Comparison of ENCODE assay signal across 25 mouse cellular contexts in the genomic region with DNA sequence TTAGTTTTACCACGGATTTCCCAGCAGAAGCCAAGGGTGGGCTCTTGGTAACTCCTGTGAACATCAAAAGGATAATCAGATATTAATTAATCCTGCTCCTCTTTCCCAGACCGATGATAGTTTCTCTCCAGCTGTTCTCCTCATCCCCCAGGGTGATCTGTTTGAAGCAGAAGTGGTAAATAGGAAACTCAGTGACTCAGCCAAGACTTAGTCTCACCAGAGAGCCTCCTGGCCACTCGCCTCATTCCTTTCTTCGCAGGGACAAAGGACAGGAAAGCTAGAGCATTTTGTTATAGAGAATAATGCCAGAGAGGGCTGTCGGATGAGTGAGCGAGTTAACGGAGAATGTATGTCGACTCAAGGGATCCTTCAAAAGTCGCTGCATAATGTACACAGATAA.
DNase-seq lines count a peak whose midpoint lies in the region; ATAC-seq and TF ChIP-seq lines count a peak whose summit lies in the region.
"Had no signal": no experiment of that assay in that cellular context is flagged by ENCODE, and none has a peak within 500 bp of the region (broad histone marks: within the 10 kb centered on the region; RNA-seq: fewer than 3 reads in every experiment).

No protein-coding gene starts in this region.

- CTCF ChIA-PET in Patski (lab: Charles Lee) = interaction anchor here (1.3 kb wide), 2 partner anchors 13 to 26 kb away, joined by 3 to 4 read pairs; no protein-coding TSS in a partner anchor

- TF ChIP-seq CTCF in gastrocnemius, adult 2 months (IDR thresholded peaks at IDR 0.05) = no peak
- no peak for TF ChIP-seq CTCF in Patski (IDR thresholded peaks at IDR 0.05)
- TF ChIP-seq CTCF in kidney, adult 2 months (conservative IDR thresholded peaks at IDR 0.05; ENCODE audit: insufficient read depth, insufficient read length, low read depth, low read length) = no peak

- H3K36me3 ChIP-seq in heart, embryonic 12.5 days = no peaks in the 10 kb centered on the region
- no peaks in the 10 kb centered on the region for H3K36me3 ChIP-seq in kidney, adult 2 months (ENCODE audit: control insufficient read depth, insufficient read depth, low read length)
- H3K36me3 ChIP-seq: embryonic facial prominence, embryonic 10.5 days; embryonic facial prominence, embryonic 15.5 days; forebrain, embryonic 15.5 days; hindbrain, embryonic 15.5 days; kidney, embryonic 15.5 days; limb, embryonic 12.5 days; liver, embryonic 15.5 days; neural tube, embryonic 15.5 days; stomach, embryonic 15.5 days had no signal

- H3K9ac ChIP-seq in heart, embryonic 12.5 days = no peak overlapping the region
- H3K9ac ChIP-seq: embryonic facial prominence, embryonic 15.5 days; forebrain, embryonic 15.5 days; hindbrain, embryonic 15.5 days; kidney, embryonic 15.5 days; limb, embryonic 12.5 days; liver, embryonic 15.5 days; lung, embryonic 14.5 days; neural tube, embryonic 15.5 days; stomach, embryonic 15.5 days had no signal

- H3K27me3 ChIP-seq in heart, embryonic 12.5 days (replicated peaks) = no peaks in the 10 kb centered on the region; the same call in 1 of the 2 replicates
- H3K27me3 ChIP-seq in Patski = no peaks in the 10 kb centered on the region
- no peaks in the 10 kb centered on the region for H3K27me3 ChIP-seq in kidney, adult 2 months (replicated peaks; ENCODE audit: control insufficient read depth, insufficient read depth, low read length)
- H3K27me3 ChIP-seq: embryonic facial prominence, embryonic 15.5 days; forebrain, embryonic 15.5 days; liver, embryonic 15.5 days; stomach, embryonic 15.5 days had no signal

- intact Hi-C loops in gastrocnemius, adult 2 months (cut with DNase I) = loop anchor here (10.0 kb wide), 1 partner anchor 467 kb away; the partner anchor contains the start of gene Maf

- no peak for ATAC-seq in heart, embryonic 12.5 days (ENCODE audit: insufficient number of reproducible peaks, low FRiP score)
- ATAC-seq in Patski = no peak
- 0 out of 2 replicates have a peak, but pooled peaks have one; percentile 30 for ATAC-seq in megakaryocyte progenitor cell, adult 5-6 weeks (replicated peaks; ENCODE audit: poor library complexity)
- ATAC-seq: forebrain, embryonic 15.5 days had no signal

- POLR2A ChIA-PET in Patski (lab: Charles Lee) = no interaction called here

- no peaks in the 10 kb centered on the region for H3K9me3 ChIP-seq in heart, embryonic 12.5 days (replicated peaks)
- H3K9me3 ChIP-seq: embryonic facial prominence, embryonic 10.5 days; embryonic facial prominence, embryonic 15.5 days; forebrain, embryonic 15.5 days; hindbrain, embryonic 15.5 days; kidney, embryonic 15.5 days; limb, embryonic 12.5 days; liver, embryonic 15.5 days; neural tube, embryonic 15.5 days; stomach, embryonic 15.5 days had no signal

- WGBS in heart, embryonic 12.5 days = 69% methylated on average over 9 of the region's 9 CpGs
- WGBS in kidney, adult 2 months = 68% methylated on average over 9 of the region's 9 CpGs

- in situ Hi-C loops in Patski (cut with MboI; ENCODE audit: low pct_unique_long_range_greater_than_20kb) = no loop called here

- peaks cover 3% of the 10 kb centered on the region; the same call in 1 of the 2 replicates for H3K4me1 ChIP-seq in heart, embryonic 12.5 days (replicated peaks)
- H3K4me1 ChIP-seq in kidney, adult 2 months (ENCODE audit: control insufficient read depth, insufficient read depth, low read length) = no peaks in the 10 kb centered on the region
- H3K4me1 ChIP-seq: liver, embryonic 15.5 days; stomach, embryonic 15.5 days had no signal

- no peak overlapping the region for H3K4me2 ChIP-seq in heart, embryonic 12.5 days
- H3K4me2 ChIP-seq: embryonic facial prominence, embryonic 15.5 days; forebrain, embryonic 15.5 days; hindbrain, embryonic 15.5 days; kidney, embryonic 15.5 days; limb, embryonic 12.5 days; liver, embryonic 15.5 days; lung, embryonic 14.5 days; midbrain, embryonic 11.5 days; neural tube, embryonic 15.5 days; stomach, embryonic 15.5 days had no signal

- no peak for TF ChIP-seq POLR2A in kidney, adult 2 months (IDR thresholded peaks at IDR 0.05; ENCODE audit: low read depth, low read length)

- peak; percentile 43 for DNase-seq in gastrocnemius, adult 2 months
- no peak for DNase-seq in gastrocnemius, postnatal 10 days
- peak; percentile 23 for DNase-seq in heart, postnatal 4 days
- DNase-seq in Patski (ENCODE audit: low read depth, low spot score) = peak; percentile 24
- no peak for DNase-seq in kidney, adult 2 months
- DNase-seq: adrenal gland, adult 8-10 months; cerebellum, adult 8-10 months; cerebellum, postnatal 25 days; kidney, adult 11 months; lung, embryonic 14.5 days; lung, postnatal 14 days; retina, postnatal 1 day; right cerebral cortex, postnatal 14 days had no signal

- H3K4me3 ChIP-seq in gastrocnemius, adult 2 months = no peak overlapping the region
- H3K4me3 ChIP-seq in heart, embryonic 12.5 days = no peak overlapping the region
- no peak overlapping the region for H3K4me3 ChIP-seq in kidney, adult 2 months (ENCODE audit: insufficient read depth, low read depth, low read length)
- H3K4me3 ChIP-seq: embryonic facial prominence, embryonic 10.5 days; embryonic facial prominence, embryonic 15.5 days; forebrain, embryonic 15.5 days; hindbrain, embryonic 15.5 days; kidney, embryonic 15.5 days; limb, embryonic 12.5 days; liver, embryonic 15.5 days; neural tube, embryonic 15.5 days; stomach, embryonic 15.5 days had no signal

- H3K27ac ChIP-seq in gastrocnemius, adult 2 months = no peak overlapping the region
- no peak overlapping the region for H3K27ac ChIP-seq in heart, embryonic 12.5 days (ENCODE audit: poor library complexity, severe bottlenecking)
- no peak overlapping the region for H3K27ac ChIP-seq in kidney, adult 2 months (ENCODE audit: insufficient read depth, low read depth, low read length)
- H3K27ac ChIP-seq: embryonic facial prominence, embryonic 10.5 days; embryonic facial prominence, embryonic 15.5 days; forebrain, embryonic 15.5 days; hindbrain, embryonic 15.5 days; kidney, embryonic 15.5 days; limb, embryonic 12.5 days; liver, embryonic 15.5 days; neural tube, embryonic 15.5 days; stomach, embryonic 15.5 days had no signal

Comparison
In these comparisons a context has a peak if more than half of its experiments do, and no peak if none do; other contexts are left out.
1. DNase-seq: peak in gastrocnemius, adult 2 months (single experiment), heart, postnatal 4 days (single experiment) and Patski (single experiment); none in gastrocnemius, postnatal 10 days (single experiment) and kidney, adult 2 months (single experiment).